Mouse (Mus musculus): ENCODE results near the gene Hoxa9. TPM values are rescaled to one million over a fixed set of nuclear protein-coding genes. Genes with fewer than 3 reads are reported as not detected.

Hoxa9 gene
- total RNA-seq, 1 experiment = 1.4 TPM

GRCm38 (mm10) chr6:52274576-52274975, 43.7 kb upstream of the Hoxa9 start:
- no peak overlapping the region for H3K4me3 ChIP-seq (ENCODE audit: insufficient read depth in 1 of 2, low read depth in 1 of 2, low read length in 2 of 2, poor library complexity in 1 of 2, severe bottlenecking in 1 of 2)
- no peak overlapping the region for H3K27ac ChIP-seq (ENCODE audit: insufficient read depth, low read depth, low read length, poor library complexity, severe bottlenecking)
- no peaks in the 10 kb centered on the region for H3K36me3 ChIP-seq (ENCODE audit: control insufficient read depth, insufficient read depth, low read length, poor library complexity, severe bottlenecking)
- H3K9ac ChIP-seq (ENCODE audit: insufficient read depth, low read depth, low read length, poor library complexity, severe bottlenecking) = no peak overlapping the region
- TF ChIP-seq ZC3H11A (IDR thresholded peaks at IDR 0.05; ENCODE audit: borderline replicate concordance, low read depth, low read length) = no peak
- no peak for TF ChIP-seq MAFK (IDR thresholded peaks at IDR 0.05; ENCODE audit: insufficient read depth, low read depth, low read length)
- TF ChIP-seq ZNF384 (IDR thresholded peaks at IDR 0.05; ENCODE audit: low read depth, low read length) = no peak
- TF ChIP-seq HCFC1 (IDR thresholded peaks at IDR 0.05; ENCODE audit: borderline replicate concordance, insufficient read depth, low read length) = no peak
- no peak for TF ChIP-seq CHD2 (IDR thresholded peaks at IDR 0.05; ENCODE audit: low read depth, low read length)
- no peak for DNase-seq (ENCODE audit: low read depth, low spot score)
- no peaks in the 10 kb centered on the region for H3K9me3 ChIP-seq (ENCODE audit: control insufficient read depth, insufficient read depth, low read depth, low read length)
- in situ Hi-C loops (cut with MboI; ENCODE audit: low sequenced_read_pairs in 2 of 2, unreplicated experiment in 2 of 2) = loop anchor here in 1 of 2 experiments (25.0 kb wide), 1 partner anchor 1013 kb away; the partner anchor contains the start of gene Creb5
- 0 out of 4 replicates have a peak, but pooled peaks cover 0 to 2% of the 10 kb centered on the region in 2 experiments for H3K4me1 ChIP-seq (ENCODE audit: control insufficient read depth in 2 of 2, insufficient read depth in 2 of 2, low read length in 2 of 2, poor library complexity in 1 of 2)

GRCm38 (mm10) chr6:52273656-52274280, 42.9 kb upstream of the Hoxa9 start:
- in situ Hi-C loops (cut with MboI; ENCODE audit: low sequenced_read_pairs in 2 of 2, unreplicated experiment in 2 of 2) = loop anchor here in 1 of 2 experiments (25.0 kb wide), 1 partner anchor 1014 kb away; the partner anchor contains the start of gene Creb5
- H3K27ac ChIP-seq (ENCODE audit: insufficient read depth, low read depth, low read length, poor library complexity, severe bottlenecking) = no peak overlapping the region
- no peak for TF ChIP-seq ZC3H11A (IDR thresholded peaks at IDR 0.05; ENCODE audit: borderline replicate concordance, low read depth, low read length)
- no peak for TF ChIP-seq MAFK (IDR thresholded peaks at IDR 0.05; ENCODE audit: insufficient read depth, low read depth, low read length)
- no peak for TF ChIP-seq HCFC1 (IDR thresholded peaks at IDR 0.05; ENCODE audit: borderline replicate concordance, insufficient read depth, low read length)
- no peak for TF ChIP-seq CHD2 (IDR thresholded peaks at IDR 0.05; ENCODE audit: low read depth, low read length)
- no peak for TF ChIP-seq ZNF384 (IDR thresholded peaks at IDR 0.05; ENCODE audit: low read depth, low read length)
- H3K4me3 ChIP-seq (ENCODE audit: insufficient read depth in 1 of 2, low read depth in 1 of 2, low read length in 2 of 2, poor library complexity in 1 of 2, severe bottlenecking in 1 of 2) = peak overlapping the region; percentile 7 to 23; a peak in 3 of 4 replicates
- no peaks in the 10 kb centered on the region for H3K9me3 ChIP-seq (ENCODE audit: control insufficient read depth, insufficient read depth, low read depth, low read length)
- H3K36me3 ChIP-seq (ENCODE audit: control insufficient read depth, insufficient read depth, low read length, poor library complexity, severe bottlenecking) = no peaks in the 10 kb centered on the region
- H3K4me1 ChIP-seq (ENCODE audit: control insufficient read depth in 2 of 2, insufficient read depth in 2 of 2, low read length in 2 of 2, poor library complexity in 1 of 2) = 0 out of 4 replicates have a peak, but pooled peaks cover 0 to 2% of the 10 kb centered on the region in 2 experiments
- H3K9ac ChIP-seq (ENCODE audit: insufficient read depth, low read depth, low read length, poor library complexity, severe bottlenecking) = peak overlapping the region; percentile 19; the same call in 1 of the 2 replicates
- DNase-seq (ENCODE audit: low read depth, low spot score) = no peak

DNA sequence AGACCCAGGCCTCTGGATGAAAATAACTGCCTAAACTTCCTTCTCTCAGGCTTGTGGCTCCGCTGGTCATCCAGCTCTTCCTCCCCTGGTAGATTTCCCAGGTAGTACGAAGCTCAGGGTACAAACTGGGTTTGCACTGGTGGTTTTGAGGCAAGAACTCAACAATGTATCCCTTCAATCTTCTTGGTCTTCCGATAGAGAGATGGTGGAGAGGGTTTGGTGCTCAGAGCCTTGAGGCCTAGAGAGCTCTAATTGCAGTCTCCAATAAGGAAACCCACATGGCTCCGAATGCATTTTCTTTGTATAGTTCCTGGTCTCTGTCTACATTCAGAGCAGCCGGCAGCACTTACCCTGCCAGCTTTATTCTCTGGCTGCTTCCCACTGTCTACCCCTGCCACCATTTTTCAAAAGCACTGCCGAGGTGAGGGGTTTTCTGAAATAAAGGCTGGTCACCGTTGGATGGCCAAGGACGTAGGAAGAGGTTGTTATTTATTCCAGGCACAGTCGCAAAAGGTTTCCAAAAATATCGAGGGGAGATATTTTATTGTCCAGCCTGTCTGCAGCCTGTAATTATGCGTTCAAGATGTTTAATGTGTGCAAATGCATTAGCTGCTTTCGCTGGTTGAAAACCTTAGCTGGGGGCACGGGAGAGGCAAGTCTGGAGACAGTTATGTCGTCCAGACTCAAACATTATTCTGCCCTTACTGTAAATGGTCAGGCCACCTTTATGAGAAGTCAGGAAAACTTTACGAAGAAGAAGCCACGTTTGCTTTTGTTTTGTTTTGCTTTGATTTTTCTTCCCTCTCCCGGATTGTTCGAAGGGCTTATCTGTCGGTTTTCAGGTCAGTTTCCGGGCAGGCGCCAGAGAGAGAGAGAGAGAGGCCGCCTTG, 42.1 kb upstream of the Hoxa9 start:
- Histone ChIP-seq H3K4me3 (ENCODE audit: insufficient read depth in 1 of 2, low read depth in 1 of 2, low read length in 2 of 2, poor library complexity in 1 of 2, severe bottlenecking in 1 of 2) (peak overlapping the region in 1 of 2 experiments; percentile 23; a peak in 2 of 4 replicates), H3K9ac (ENCODE audit: insufficient read depth, low read depth, low read length, poor library complexity, severe bottlenecking) (no peak overlapping the region), H3K36me3 (ENCODE audit: control insufficient read depth, insufficient read depth, low read length, poor library complexity, severe bottlenecking) (no peaks in the 10 kb centered on the region), H3K4me1 (ENCODE audit: control insufficient read depth in 2 of 2, insufficient read depth in 2 of 2, low read length in 2 of 2, poor library complexity in 1 of 2) (0 out of 4 replicates have a peak, but pooled peaks cover 0 to 2% of the 10 kb centered on the region in 2 experiments), H3K27ac (ENCODE audit: insufficient read depth, low read depth, low read length, poor library complexity, severe bottlenecking) (no peak overlapping the region), H3K9me3 (ENCODE audit: control insufficient read depth, insufficient read depth, low read depth, low read length) (no peaks in the 10 kb centered on the region)
- in situ Hi-C loops (cut with MboI; ENCODE audit: low sequenced_read_pairs in 2 of 2, unreplicated experiment in 2 of 2) = loop anchor here in 1 of 2 experiments (25.0 kb wide), 1 partner anchor 1014 kb away; the partner anchor contains the start of gene Creb5
- DNase-seq (ENCODE audit: low read depth, low spot score) = no peak
- TF ChIP-seq ZNF384 (IDR thresholded peaks at IDR 0.05; ENCODE audit: low read depth, low read length) = no peak
- no peak for TF ChIP-seq CHD2 (IDR thresholded peaks at IDR 0.05; ENCODE audit: low read depth, low read length)
- no peak for TF ChIP-seq ZC3H11A (IDR thresholded peaks at IDR 0.05; ENCODE audit: borderline replicate concordance, low read depth, low read length)
- no peak for TF ChIP-seq HCFC1 (IDR thresholded peaks at IDR 0.05; ENCODE audit: borderline replicate concordance, insufficient read depth, low read length)
- no peak for TF ChIP-seq MAFK (IDR thresholded peaks at IDR 0.05; ENCODE audit: insufficient read depth, low read depth, low read length)
